Mouse (Mus musculus) forebrain, postnatal 0 days (tissue): ENCODE data around the gene Rps26. TPM values are rescaled to one million over a fixed set of nuclear protein-coding genes. Genes with fewer than 3 reads are reported as not detected.

Experiments used
- ATAC-seq: fragments of 200-750 bp; cut with Nextera tagmentation; 2 replicates; pipeline ENCODE4 v1.8.0; 2017; ENCODE audit warnings: mild to moderate bottlenecking, moderate library complexity
- DNase-seq: peaks from one replicate; pipeline ENCODE4 v3.0.0-alpha.2; 2015
- H3K27ac ChIP-seq: fragments of 300-500 bp; sonication (generic); 2 replicates; pipeline ENCODE4 v1.5.1; 2014; ENCODE audit warnings: low read depth, mild to moderate bottlenecking, antibody characterized with exemption, low read length, moderate library complexity, mixed read lengths
- H3K27me3 ChIP-seq: fragments of 300-500 bp; sonication (generic); 2 replicates; pipeline ENCODE4 v1.6.1; 2014; ENCODE audit warnings: mild to moderate bottlenecking, low read length, mixed read lengths; ENCODE audit not compliant: insufficient read depth
- H3K36me3 ChIP-seq: fragments of 300-500 bp; sonication (generic); 2 replicates; pipeline ENCODE4 v1.6.1; 2014; ENCODE audit warnings: mild to moderate bottlenecking, moderate library complexity; ENCODE audit not compliant: insufficient read depth
- H3K4me1 ChIP-seq: fragments of 300-500 bp; sonication (generic); 2 replicates; pipeline ENCODE4 v1.6.1; 2014; ENCODE audit warnings: antibody characterized with exemption; ENCODE audit not compliant: insufficient read depth
- H3K4me2 ChIP-seq: fragments of 300-500 bp; sonication (generic); 2 replicates; pipeline ENCODE4 v1.6.1; 2014; ENCODE audit warnings: low read depth, mild to moderate bottlenecking, moderate library complexity
- H3K4me3 ChIP-seq: fragments of 300-500 bp; sonication (generic); 2 replicates; pipeline ENCODE4 v1.5.1; 2014; ENCODE audit warnings: low read depth, low read length, mixed read lengths
- H3K9ac ChIP-seq: fragments of 300-500 bp; sonication (generic); 2 replicates; pipeline ENCODE4 v1.6.1; 2014; ENCODE audit warnings: mild to moderate bottlenecking
- H3K9me3 ChIP-seq: fragments of 300-500 bp; sonication (generic); 2 replicates; pipeline ENCODE4 v1.6.1; 2016; ENCODE audit warnings: low read length
- CTCF ChIP-seq: sonication (generic); IDR thresholded peaks from 2 replicates; pipeline ENCODE4 v1.5.1; 2016; ENCODE audit warnings: antibody characterized with exemption, control low read depth, low read depth
- WGBS: fragments of 180-500 bp; shearing (Covaris S2); extraction: QIAGEN DNeasy Blood & Tissue Kit; methylation state at CpG from one replicate; pipeline ENCODE4 v1.1.7; 2014; 5-methylcytosine and 5-hydroxymethylcytosine counted together
- polyA plus RNA-seq: library from polyadenylated mRNA; unstranded; fragments of >200 nt; fragmentation: Nextera tagmentation; extraction: Ambion mirVana; gene quantifications from 2 replicates; pipeline ENCODE4 v1.2.1, GENCODE M21; 2015
- total RNA-seq: library from RNA; depleted of rRNA; stranded (reverse); fragments of >200 nt; gene quantifications from 2 replicates; pipeline ENCODE4 v1.2.3, GENCODE M21; 2014

Rps26 gene
- total and polyA plus RNA-seq, 2 experiments from 2014 or later = 436 to 1,363 TPM

DNA sequence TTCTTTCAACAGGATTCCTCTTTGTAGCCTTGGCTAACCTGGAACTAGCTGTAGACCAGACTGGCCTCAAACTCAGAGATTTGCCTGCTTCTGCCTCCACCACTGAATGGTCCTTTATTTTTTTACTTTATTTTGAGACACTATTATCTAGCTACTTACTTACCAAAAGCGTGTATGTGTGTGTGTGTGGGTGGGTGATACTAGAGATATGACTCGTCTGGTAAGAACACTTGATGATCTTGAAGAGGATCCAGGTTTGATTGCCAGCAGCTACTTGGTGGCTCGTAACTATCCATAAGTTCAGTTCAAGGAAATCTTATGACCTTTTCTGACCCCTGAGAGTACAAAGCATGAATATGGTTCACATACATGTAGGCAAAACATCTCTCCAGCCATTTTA, 38.8 kb upstream of the Rps26 start:
- ATAC-seq = no peak
- H3K4me3 ChIP-seq = no peak overlapping the region
- TF ChIP-seq CTCF = no peak

DNA sequence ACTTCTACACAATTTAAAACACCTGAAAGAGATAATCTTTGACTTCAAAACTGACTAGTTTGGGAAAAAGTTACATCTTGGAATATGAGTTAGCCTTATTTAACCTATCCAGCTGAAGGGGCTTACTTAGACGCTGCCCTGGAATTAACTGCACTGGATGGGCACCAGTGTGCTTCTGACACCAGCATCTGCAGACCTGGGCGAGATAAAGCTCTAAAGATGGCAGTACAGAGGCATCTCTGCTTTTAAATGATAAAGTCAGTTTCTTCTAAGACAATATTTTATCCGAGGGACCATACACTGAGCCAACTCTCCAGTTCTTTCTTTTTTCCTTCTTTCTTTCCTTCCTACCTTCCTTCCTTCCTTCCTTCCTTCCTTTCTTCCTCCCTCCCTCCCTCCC, 38.3 kb upstream of the Rps26 start:
- TF ChIP-seq CTCF = no peak
- Histone ChIP-seq H3K9ac (no peak overlapping the region), H3K4me1 (0 out of 2 replicates have a peak, but pooled peaks cover 6% of the 10 kb centered on the region), H3K9me3 (no peaks in the 10 kb centered on the region), H3K27ac (no peak overlapping the region), H3K4me2 (no peak overlapping the region), H3K4me3 (no peak overlapping the region), H3K36me3 (no peaks in the 10 kb centered on the region), H3K27me3 (no peaks in the 10 kb centered on the region)
- ATAC-seq = no peak
- WGBS = 73% methylated on average over 3 of the region's 3 CpGs
- no peak for DNase-seq

More for the DNA sequence above, 38.8 kb upstream of the Rps26 start:
- H3K9me3 ChIP-seq = no peaks in the 10 kb centered on the region
- no peak overlapping the region for H3K4me2 ChIP-seq
- no peak for DNase-seq
- H3K27ac ChIP-seq = no peak overlapping the region
- 84% methylated on average over 3 of the region's 3 CpGs for WGBS
- no peaks in the 10 kb centered on the region for H3K27me3 ChIP-seq
- no peaks in the 10 kb centered on the region for H3K36me3 ChIP-seq
- 0 out of 2 replicates have a peak, but pooled peaks cover 6% of the 10 kb centered on the region for H3K4me1 ChIP-seq
- no peak overlapping the region for H3K9ac ChIP-seq

DNA sequence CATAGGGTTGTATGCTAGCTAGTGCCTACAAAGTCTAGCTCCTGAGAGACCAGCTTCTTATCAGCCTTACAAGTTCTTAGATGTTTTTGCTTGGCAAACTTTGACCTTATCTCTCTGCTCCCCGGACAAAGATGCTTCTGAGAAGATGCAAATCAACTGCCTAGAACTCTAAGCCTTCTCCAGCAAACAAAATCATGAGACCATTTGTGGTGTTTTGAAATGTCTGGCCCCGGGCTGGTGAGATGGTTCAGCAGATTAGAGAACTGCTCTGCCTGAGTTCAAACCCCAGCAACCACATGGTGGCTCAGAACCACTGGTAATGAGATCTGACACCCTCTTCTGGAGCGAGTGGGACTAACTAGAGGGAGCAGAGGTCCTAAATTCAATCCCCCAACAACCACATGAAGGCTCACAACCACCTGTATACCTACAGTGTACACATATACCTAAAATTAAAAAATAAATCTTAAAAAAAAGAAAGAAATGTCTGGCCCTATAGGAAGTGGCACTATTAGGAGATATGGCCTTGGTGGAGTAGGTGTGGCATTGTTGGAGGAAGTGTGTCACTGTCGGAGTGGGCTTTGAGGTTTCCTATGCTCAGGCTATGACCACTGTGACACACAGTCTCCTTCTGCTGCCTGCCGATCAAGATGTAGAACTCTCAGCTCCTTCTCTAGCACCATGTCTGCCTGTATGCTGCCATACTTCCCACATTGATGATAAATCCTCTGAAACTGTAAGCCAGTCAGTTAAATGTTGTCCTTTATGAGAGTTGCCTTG, 37.1 kb upstream of the Rps26 start:
- Histone ChIP-seq H3K27ac (no peak overlapping the region), H3K4me3 (no peak overlapping the region), H3K4me1 (0 out of 2 replicates have a peak, but pooled peaks cover 6% of the 10 kb centered on the region), H3K36me3 (no peaks in the 10 kb centered on the region), H3K4me2 (no peak overlapping the region), H3K27me3 (no peaks in the 10 kb centered on the region), H3K9me3 (no peaks in the 10 kb centered on the region), H3K9ac (no peak overlapping the region)
- ATAC-seq (no peak), DNase-seq (no peak)
- 71% methylated on average over 5 of the region's 5 CpGs for WGBS
- no peak for TF ChIP-seq CTCF

DNA sequence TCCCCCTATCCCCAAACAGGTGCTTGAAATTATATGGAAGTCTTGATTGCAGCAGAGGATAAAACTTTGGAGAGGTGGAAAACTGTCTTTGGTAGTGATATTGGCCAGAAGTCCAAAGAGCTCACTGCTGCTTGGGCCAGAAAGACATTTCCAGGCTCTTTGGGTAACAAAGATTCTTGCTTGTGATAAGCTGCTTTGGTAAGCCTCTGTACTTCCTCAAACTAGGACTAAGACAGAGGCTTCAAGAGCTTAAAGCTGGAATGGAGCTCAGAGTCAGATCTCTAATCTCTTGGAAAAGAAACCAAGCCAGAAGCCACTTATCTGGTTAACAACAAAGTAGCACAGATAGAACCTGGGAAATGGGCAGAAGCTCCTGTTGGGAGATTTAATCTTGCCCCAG, 35.9 kb upstream of the Rps26 start:
- DNase-seq (no peak), ATAC-seq (no peak)
- Histone ChIP-seq H3K36me3 (no peaks in the 10 kb centered on the region), H3K27ac (no peak overlapping the region), H3K4me3 (no peak overlapping the region), H3K9me3 (no peaks in the 10 kb centered on the region), H3K9ac (no peak overlapping the region), H3K4me2 (no peak overlapping the region), H3K27me3 (no peaks in the 10 kb centered on the region), H3K4me1 (0 out of 2 replicates have a peak, but pooled peaks cover 3% of the 10 kb centered on the region)
- no peak for TF ChIP-seq CTCF

DNA sequence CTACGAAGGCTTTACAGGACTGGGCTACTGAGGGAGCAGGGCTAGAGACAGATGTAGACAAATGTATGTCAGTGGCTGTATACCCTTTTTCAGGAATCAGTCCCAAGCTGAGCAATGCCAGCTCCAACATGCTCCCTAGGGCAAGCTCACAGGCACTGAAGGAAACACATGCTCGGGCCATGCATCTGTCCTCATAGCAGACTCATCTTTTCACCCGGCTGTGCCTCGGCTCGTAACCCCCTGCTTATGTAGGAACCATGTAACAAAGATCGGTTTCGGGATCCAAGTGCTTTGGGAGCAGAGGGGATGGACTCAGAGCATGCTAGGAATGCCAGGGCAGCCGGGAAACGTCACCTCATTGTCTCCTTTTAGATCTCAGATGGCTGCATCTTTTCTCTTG, 32.9 kb upstream of the Rps26 start:
- no peak for TF ChIP-seq CTCF
- no peak overlapping the region for H3K4me2 ChIP-seq
- no peak for ATAC-seq
- no peak overlapping the region for H3K27ac ChIP-seq
- no peak overlapping the region for H3K9ac ChIP-seq
- no peak overlapping the region for H3K4me3 ChIP-seq
- no peaks in the 10 kb centered on the region for H3K9me3 ChIP-seq
- 55% methylated on average over 9 of the region's 9 CpGs for WGBS
- DNase-seq = no peak
- H3K36me3 ChIP-seq = no peaks in the 10 kb centered on the region
- H3K27me3 ChIP-seq = no peaks in the 10 kb centered on the region
- H3K4me1 ChIP-seq = no peaks in the 10 kb centered on the region

DNA sequence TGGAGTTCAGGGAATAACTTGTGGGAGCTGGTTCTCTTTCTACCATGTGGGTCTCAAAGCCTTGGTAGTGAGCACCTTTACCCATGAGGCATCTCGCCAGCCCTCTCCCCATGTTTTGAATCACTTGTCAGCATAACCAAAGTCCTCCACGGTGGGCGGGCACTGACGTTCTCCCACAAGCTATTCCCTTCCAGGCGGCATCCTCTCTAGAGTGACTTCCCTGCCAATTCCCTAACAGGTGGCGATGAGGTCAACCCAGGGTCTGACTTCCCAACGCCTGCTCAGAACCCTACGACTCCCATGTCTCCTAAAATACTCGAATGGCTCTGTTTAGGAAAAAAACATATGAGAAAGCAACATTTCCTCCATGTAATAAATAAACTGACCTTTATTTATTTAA, 31.3 kb upstream of the Rps26 start:
- ATAC-seq = no peak
- H3K9ac ChIP-seq = no peak overlapping the region

DNA sequence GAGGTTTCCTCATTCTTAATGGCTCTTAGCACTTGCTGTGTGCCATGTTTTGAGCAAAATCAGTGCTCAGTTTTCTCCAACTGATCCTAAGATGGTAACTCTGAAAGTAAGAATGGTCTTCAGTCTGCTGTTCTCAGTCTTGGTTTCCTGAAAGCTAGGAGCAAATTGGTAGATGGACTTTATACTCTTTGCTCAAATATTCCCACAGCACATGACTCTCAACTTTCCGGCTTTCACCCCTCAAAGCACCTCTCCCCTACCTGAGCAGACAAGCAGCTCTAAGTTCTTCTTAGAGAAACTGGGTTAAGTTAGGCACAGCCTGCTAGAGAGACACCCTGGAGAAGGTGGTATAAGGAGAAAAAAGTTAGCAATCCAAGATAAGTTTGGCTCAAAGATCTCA, 30.2 kb upstream of the Rps26 start:
- no peak for DNase-seq
- ATAC-seq = no peak
- Histone ChIP-seq H3K27me3 (no peaks in the 10 kb centered on the region), H3K9ac (no peak overlapping the region), H3K4me3 (no peak overlapping the region), H3K4me2 (no peak overlapping the region), H3K27ac (no peak overlapping the region), H3K4me1 (no peaks in the 10 kb centered on the region), H3K36me3 (no peaks in the 10 kb centered on the region), H3K9me3 (no peaks in the 10 kb centered on the region)
- no peak for TF ChIP-seq CTCF
- WGBS = 94% methylated on average over 1 of the region's 1 CpGs

More for the DNA sequence above, 31.3 kb upstream of the Rps26 start:
- Histone ChIP-seq H3K4me3 (no peak overlapping the region), H3K4me1 (no peaks in the 10 kb centered on the region), H3K27ac (no peak overlapping the region), H3K4me2 (no peak overlapping the region), H3K36me3 (no peaks in the 10 kb centered on the region), H3K27me3 (no peaks in the 10 kb centered on the region), H3K9me3 (no peaks in the 10 kb centered on the region)
- WGBS = 62% methylated on average over 9 of the region's 9 CpGs
- TF ChIP-seq CTCF = no peak
- no peak for DNase-seq
